Mouse (Mus musculus) heart, adult 2 months (tissue): ENCODE data around the gene Ptpro.

Experiments used
- CTCF ChIP-seq: fragments of 200-600 bp; IDR thresholded peaks from 2 replicates; pipeline ENCODE4 v1.8.1; 2022; ENCODE audit warnings: antibody characterized with exemption, mild to moderate bottlenecking, moderate library complexity
- POLR2A ChIP-seq: fragments of 200-500 bp; IDR thresholded peaks from 2 replicates; pipeline ENCODE4 v1.6.1; 2011; ENCODE audit warnings: mild to moderate bottlenecking, low read depth, low read length, control low read depth; ENCODE audit not compliant: insufficient read depth

DNA sequence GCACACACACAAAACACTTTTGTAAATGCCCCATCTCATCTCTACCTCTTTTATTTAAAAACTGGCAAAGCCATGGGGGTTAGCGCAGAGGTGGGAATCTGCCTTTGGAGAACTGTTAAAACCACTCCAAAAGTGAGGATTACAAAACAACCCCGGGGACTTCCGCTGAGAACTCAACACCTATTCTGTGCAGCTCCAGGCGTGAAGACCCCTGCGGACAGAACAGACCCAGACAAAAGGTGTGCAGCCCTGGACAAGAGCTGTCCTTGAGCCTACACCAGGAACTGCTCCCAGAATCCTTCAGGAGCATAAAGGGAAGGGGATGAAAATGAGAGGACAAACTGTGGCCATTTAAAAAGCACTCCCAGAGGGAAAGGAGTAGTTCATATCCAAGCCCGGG is 243.1 kb downstream of the Ptpro start:
- TF ChIP-seq POLR2A (no peak), CTCF (no peak)
